Mouse (Mus musculus): ENCODE data around the gene Ovca2.
A peak's percentile ranks its signal among the peaks of the same experiment; 100 is the strongest.
"Not testable (repeated sequence)": the region's sequence is repeated elsewhere in the genome, so short reads cannot be mapped to it uniquely, and the experiment has no call there.

Gene Ovca2

GRCm38 (mm10) chr11:75194850-75195461 is 16.3 kb upstream of the Ovca2 start:
- DNase-seq (ENCODE audit: low read depth), result no peak

DNA sequence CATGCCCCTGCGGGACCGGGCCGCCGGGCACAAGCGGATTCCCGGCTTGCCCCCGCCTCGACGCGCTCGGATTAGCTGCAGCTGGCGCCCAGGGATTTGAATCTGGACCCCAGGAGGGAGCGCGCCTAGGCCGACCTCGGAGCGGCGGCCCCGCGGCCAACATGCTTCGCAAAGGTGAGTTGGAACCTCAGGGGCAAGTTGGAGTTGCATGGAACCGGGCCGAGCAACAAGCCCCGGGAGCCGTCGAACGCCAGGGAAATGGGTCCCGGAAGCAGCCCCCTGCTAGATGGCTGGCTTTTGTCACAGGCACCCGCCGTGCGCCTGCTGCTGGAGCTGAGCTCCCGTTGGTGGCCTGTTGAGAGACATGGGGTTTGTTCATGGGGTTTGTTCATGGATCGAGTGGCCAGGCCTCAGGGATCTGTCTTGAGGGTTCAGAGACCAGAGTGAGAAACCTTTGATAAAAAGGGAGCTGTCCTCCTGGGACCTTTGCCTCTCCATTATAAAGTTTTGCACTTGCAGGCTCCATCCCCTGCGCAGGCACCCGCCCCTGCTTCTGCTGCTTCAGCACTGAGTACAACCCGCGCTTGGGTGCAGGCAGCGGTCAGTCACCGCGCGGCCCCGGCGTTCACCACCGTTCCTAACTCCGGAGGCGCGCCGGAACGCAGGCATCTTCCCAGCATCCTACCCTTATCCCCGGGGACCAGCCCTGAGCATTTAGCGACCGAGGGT is 15.7 kb upstream of the Ovca2 start:
- DNase-seq (ENCODE audit: low read depth), result no peak

GRCm38 (mm10) chr11:75193256-75194071 is 14.8 kb upstream of the Ovca2 start, which contains the start of gene Rtn4rl1:
TSS of gene Rtn4rl1 (plus strand) at chr11:75193783.
- DNase-seq (ENCODE audit: low read depth), result no peak

DNA sequence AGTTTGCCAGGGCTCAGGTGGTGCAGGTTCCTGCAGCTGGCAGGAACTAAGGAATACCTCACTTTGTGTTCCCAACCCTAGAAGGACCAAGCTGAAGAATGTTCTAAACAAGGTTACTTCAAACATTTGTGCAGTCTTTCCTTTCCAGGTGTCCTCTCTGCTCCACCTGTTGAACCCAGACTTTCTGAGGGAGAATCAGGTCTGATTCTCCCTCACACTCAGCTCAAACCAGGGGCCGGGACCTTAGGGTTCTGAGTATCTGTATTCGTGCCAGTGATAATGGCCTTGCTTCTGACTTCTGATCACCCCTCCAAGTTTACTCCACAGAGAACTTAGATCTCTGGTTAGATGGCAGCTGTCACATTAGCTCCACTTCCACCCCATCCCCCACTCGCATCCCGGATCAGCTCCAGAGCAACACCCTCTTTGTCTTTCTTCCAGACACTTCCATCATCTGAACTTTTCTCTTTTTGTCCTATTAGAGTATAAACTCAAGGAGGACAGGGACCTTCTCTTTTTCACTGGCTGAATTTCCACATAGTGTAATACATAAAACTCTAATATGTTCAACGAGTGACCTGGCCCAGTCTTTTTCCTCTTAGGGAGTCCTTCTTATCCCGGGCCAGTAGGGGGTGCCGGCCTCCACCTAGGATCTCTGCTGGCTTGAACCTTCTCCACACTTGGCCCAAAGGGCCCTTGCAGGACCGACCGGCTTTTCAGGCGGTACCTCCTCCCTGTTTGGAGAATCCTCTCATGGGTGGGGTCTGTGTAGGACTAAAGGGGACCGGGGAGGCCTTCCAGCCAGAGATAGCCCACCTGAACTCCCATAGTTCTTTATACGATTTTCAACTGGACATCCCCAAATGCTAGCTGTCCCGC is 13.9 kb upstream of the Ovca2 start:
- DNase-seq (ENCODE audit: low read depth), result peak; percentile 46

- no peak for DNase-seq (ENCODE audit: low read depth)
Observed at GRCm38 (mm10) chr11:75191841-75192240, 13.2 kb upstream of the Ovca2 start.

- no peak for DNase-seq (ENCODE audit: low read depth)
Observed at GRCm38 (mm10) chr11:75190905-75191441, 12.3 kb upstream of the Ovca2 start, which contains the start of gene Dph1. TSS of gene Dph1 (minus strand) at chr11:75191241.

DNA sequence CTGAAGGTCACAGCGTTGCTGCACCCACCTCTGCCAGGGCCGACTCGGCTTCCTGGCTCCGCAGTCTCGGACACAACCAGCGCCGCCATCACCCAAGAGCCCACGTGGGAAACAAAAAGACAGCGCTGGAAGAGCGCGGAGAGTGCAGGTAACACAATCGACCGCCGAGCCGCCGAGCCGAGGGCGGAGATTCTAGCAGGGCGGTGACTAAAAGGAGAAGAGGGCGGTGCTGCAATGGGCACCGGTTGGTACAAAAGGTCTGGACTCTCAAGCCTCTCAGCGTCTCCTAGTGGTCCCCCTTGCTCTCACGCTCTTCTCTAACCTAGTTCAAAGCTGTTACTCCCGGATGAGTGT is 11.7 kb upstream of the Ovca2 start:
- peak; percentile 81 for DNase-seq (ENCODE audit: low read depth)

- DNase-seq (ENCODE audit: low read depth), result no peak
Observed at GRCm38 (mm10) chr11:75189713-75190370, 11.2 kb upstream of the Ovca2 start.

DNA sequence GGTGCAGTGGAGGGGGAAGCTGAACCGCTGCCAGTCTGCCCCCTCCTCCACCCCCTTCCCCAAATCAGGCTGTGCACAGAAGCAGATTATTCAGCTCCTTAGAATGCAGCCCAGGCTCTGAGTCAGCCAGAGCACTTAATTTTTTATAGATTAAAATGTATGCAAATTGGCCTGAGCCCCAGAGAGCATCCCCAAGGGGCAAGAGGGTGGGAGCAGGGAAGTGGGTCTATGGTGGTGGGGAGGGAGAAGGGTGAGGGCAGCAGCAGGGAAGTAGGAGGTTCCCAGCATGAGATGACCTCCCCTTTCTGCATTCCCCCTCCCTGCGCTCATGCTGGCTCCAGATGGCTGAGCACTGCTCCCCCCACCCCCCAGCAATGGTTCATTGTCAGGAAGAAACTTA is 6.4 kb upstream of the Ovca2 start:
- DNase-seq (ENCODE audit: low read depth), result no peak

- no peak for DNase-seq (ENCODE audit: low read depth)
Observed at GRCm38 (mm10) chr11:75184573-75184972, 5.9 kb upstream of the Ovca2 start.

DNA sequence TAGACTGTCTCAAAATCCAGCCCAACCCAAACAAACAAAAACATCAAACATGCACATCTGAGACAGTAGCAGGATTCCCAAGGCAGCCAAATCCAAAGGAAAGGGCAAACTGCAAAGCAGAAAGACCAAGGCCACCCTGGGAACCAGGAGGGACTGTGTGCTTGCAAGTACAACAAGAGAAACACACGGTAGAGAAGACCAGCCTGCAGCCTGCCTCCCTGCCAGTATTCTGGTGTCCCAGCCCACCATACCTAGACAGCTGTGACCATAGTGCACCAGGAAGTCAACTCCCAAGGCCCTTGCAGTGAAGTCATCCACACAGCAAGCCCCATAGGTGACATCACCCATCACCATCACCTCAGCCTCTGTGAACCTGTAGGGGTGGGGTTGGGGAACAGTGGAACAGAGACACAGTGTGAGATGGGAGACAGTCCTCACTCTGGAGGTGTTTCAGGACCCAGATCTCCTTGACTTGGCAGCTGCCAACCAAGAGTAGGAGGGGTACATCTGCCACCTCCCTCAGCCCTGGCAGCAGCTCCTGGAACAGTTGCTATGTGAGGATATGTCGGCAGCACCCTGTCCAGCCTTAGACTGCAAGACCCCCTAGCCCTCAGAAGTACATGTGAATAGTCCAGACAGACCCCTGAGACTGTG is 5.4 kb upstream of the Ovca2 start:
- no peak for DNase-seq (ENCODE audit: low read depth)

- DNase-seq (ENCODE audit: low read depth), result no peak
Observed at GRCm38 (mm10) chr11:75178011-75178410, 624 bp downstream of the Ovca2 start.

DNA sequence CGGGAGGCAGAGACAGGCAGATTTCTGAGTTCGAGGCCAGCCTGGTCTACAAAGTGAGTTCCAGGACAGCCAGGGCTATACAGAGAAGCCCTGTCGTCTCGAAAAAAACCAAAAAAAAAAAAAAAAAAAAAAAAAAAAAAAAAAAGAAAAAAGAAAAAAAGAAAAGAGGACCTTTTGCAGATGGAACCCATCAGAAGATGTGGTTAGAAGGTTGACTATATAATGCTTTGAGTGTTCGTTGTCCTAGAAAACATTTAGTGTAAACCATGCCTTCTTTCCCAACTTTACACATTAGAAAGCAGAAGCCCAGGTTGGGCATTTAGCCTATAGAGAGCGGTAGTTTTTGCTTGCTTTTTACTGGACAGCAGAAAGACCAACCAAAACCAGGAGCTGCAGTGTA is 4.1 kb downstream of the Ovca2 start:
- DNase-seq (ENCODE audit: low read depth), result not testable (repeated sequence)

DNA sequence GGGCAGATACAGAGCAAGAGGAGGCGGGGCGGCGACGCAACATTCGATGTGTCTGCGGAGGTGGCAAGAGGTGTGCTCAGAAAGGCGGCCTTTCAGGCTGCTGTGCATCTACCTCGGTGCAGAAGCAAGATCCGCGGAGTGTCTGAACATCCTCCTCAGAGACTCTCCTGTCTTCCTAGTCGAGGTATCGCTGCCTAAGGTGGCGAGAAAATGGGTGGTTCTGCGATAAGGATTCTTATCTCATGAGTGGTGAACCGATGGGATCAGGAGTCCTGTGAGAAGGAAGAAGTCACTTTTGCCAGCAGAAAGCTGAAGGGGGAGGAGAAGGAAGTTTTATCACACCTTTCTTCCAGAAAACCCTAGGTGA is 4.9 kb downstream of the Ovca2 start:
- no peak for DNase-seq (ENCODE audit: low read depth)

GRCm38 (mm10) chr11:75173095-75173798 is 5.4 kb downstream of the Ovca2 start:
- no peak for DNase-seq (ENCODE audit: low read depth)

GRCm38 (mm10) chr11:75172151-75173094 is 6.2 kb downstream of the Ovca2 start:
- DNase-seq (ENCODE audit: low read depth), result no peak

GRCm38 (mm10) chr11:75171186-75171865 is 7.3 kb downstream of the Ovca2 start:
- no peak for DNase-seq (ENCODE audit: low read depth)

- DNase-seq (ENCODE audit: low read depth), result peak; percentile 81
Observed at GRCm38 (mm10) chr11:75170136-75170751, 8.4 kb downstream of the Ovca2 start.
